In genomic region chr14:62795719-62796118, GRCm38 (mm10) we compare ENCODE assay signal across 26 mouse cellular contexts. TPM values are rescaled to one million over a fixed set of nuclear protein-coding genes. Genes with fewer than 3 reads are reported as not detected.
DNase-seq lines count a peak whose midpoint lies in the region; ATAC-seq and TF ChIP-seq lines count a peak whose summit lies in the region.
"Had no signal": no experiment of that assay in that cellular context is flagged by ENCODE, and none has a peak within 500 bp of the region (broad histone marks: within the 10 kb centered on the region; RNA-seq: fewer than 3 reads in every experiment).

No protein-coding gene starts in this region.

- 0 out of 2 replicates have a peak, but pooled peaks cover 3% of the 10 kb centered on the region for H3K4me1 ChIP-seq in midbrain, embryonic 11.5 days (ENCODE audit: control insufficient read depth, insufficient read depth, low read length)
- H3K4me1 ChIP-seq in midbrain, embryonic 10.5 days, result peaks cover 16% of the 10 kb centered on the region
- peaks cover 58% of the 10 kb centered on the region for H3K4me1 ChIP-seq in G1E (ENCODE audit: insufficient read depth, low read depth, low read length)

- peak; percentile 21 for DNase-seq in midbrain, embryonic 11.5 days (ENCODE audit: low spot score, missing footprints)
- DNase-seq in midbrain, embryonic 10.5 days (ENCODE audit: low spot score), result no peak
- no peak for DNase-seq in G1E (ENCODE audit: low spot score)
- DNase-seq in yolk sac, embryonic 10.5 days (ENCODE audit: low spot score), result peak; percentile 30
- DNase-seq in adrenal gland, postnatal 25 days, result no peak
- no peak for DNase-seq in retina, embryonic 14.5 days (ENCODE audit: low spot score)
- DNase-seq: adrenal gland, adult 2 months; adrenal gland, postnatal 14 days; cerebellum, adult 11-12 months; cerebellum, adult 8-10 months; cerebellum, postnatal 10 days; cerebellum, postnatal 36 days; embryo, embryonic 11 days; gastrocnemius, postnatal 10 days; gastrocnemius, postnatal 36 days had no signal

- H3K4me3 ChIP-seq in midbrain, embryonic 11.5 days (ENCODE audit: low read depth, low read length), result no peak overlapping the region
- no peak overlapping the region for H3K4me3 ChIP-seq in midbrain, embryonic 10.5 days
- H3K4me3 ChIP-seq in G1E (ENCODE audit: low read depth, low read length), result peak overlapping the region; percentile 43; the same call in 1 of the 2 replicates
- H3K4me3 ChIP-seq: embryonic facial prominence, embryonic 10.5 days; embryonic facial prominence, embryonic 13.5 days; erythroblast, embryonic 14.5 days; forebrain, embryonic 12.5 days; forebrain, embryonic 15.5 days; hindbrain, embryonic 10.5 days; hindbrain, embryonic 13.5 days had no signal

- no peaks in the 10 kb centered on the region for H3K36me3 ChIP-seq in midbrain, embryonic 11.5 days (ENCODE audit: control insufficient read depth, insufficient read depth, low read length)
- no peaks in the 10 kb centered on the region for H3K36me3 ChIP-seq in midbrain, embryonic 10.5 days
- H3K36me3 ChIP-seq in G1E (replicated peaks), result no peaks in the 10 kb centered on the region
- H3K36me3 ChIP-seq: embryonic facial prominence, embryonic 10.5 days; embryonic facial prominence, embryonic 13.5 days; forebrain, embryonic 12.5 days; forebrain, embryonic 15.5 days; hindbrain, embryonic 10.5 days; hindbrain, embryonic 13.5 days had no signal

- no peaks in the 10 kb centered on the region for H3K27me3 ChIP-seq in midbrain, embryonic 11.5 days (ENCODE audit: control insufficient read depth, insufficient read depth, low read length)
- no peaks in the 10 kb centered on the region for H3K27me3 ChIP-seq in midbrain, embryonic 10.5 days (ENCODE audit: low read depth, poor library complexity, severe bottlenecking)
- no peaks in the 10 kb centered on the region for H3K27me3 ChIP-seq in G1E (ENCODE audit: insufficient read depth, low read length)
- H3K27me3 ChIP-seq: embryonic facial prominence, embryonic 13.5 days; forebrain, embryonic 12.5 days; forebrain, embryonic 15.5 days; hindbrain, embryonic 13.5 days; Patski had no signal

- 80% methylated on average over 7 of the region's 7 CpGs for WGBS in midbrain, embryonic 11.5 days
- WGBS in midbrain, embryonic 10.5 days, result 85% methylated on average over 7 of the region's 7 CpGs

- no peak for ATAC-seq in midbrain, embryonic 11.5 days (ENCODE audit: low FRiP score)
- peak; percentile 81 for ATAC-seq in G1E (ENCODE audit: extremely low read depth, insufficient number of reproducible peaks, low FRiP score, poor library complexity, severe bottlenecking)
- ATAC-seq: forebrain, embryonic 15.5 days; hindbrain, embryonic 16.5 days; intestine, embryonic 16.5 days; Patski had no signal

- H3K4me2 ChIP-seq in midbrain, embryonic 11.5 days, result no peak overlapping the region
- H3K4me2 ChIP-seq: embryonic facial prominence, embryonic 13.5 days; forebrain, embryonic 12.5 days; forebrain, embryonic 15.5 days; heart, embryonic 11.5 days; hindbrain, embryonic 13.5 days had no signal

- no peak for TF ChIP-seq CTCF in G1E (IDR thresholded peaks at IDR 0.05; ENCODE audit: low read depth, low read length)

- H3K27ac ChIP-seq in midbrain, embryonic 11.5 days (ENCODE audit: low read depth, low read length), result no peak overlapping the region
- no peak overlapping the region for H3K27ac ChIP-seq in midbrain, embryonic 10.5 days (replicated peaks)
- H3K27ac ChIP-seq: embryonic facial prominence, embryonic 10.5 days; embryonic facial prominence, embryonic 13.5 days; forebrain, embryonic 12.5 days; forebrain, embryonic 15.5 days; hindbrain, embryonic 10.5 days; hindbrain, embryonic 13.5 days had no signal

- no peaks in the 10 kb centered on the region for H3K9me3 ChIP-seq in midbrain, embryonic 11.5 days (ENCODE audit: control insufficient read depth, low read length)
- H3K9me3 ChIP-seq in midbrain, embryonic 10.5 days (replicated peaks), result no peaks in the 10 kb centered on the region
- no peaks in the 10 kb centered on the region for H3K9me3 ChIP-seq in G1E (replicated peaks)
- H3K9me3 ChIP-seq: embryonic facial prominence, embryonic 10.5 days; embryonic facial prominence, embryonic 13.5 days; forebrain, embryonic 12.5 days; forebrain, embryonic 15.5 days; hindbrain, embryonic 10.5 days; hindbrain, embryonic 13.5 days had no signal

- no peak overlapping the region for H3K9ac ChIP-seq in midbrain, embryonic 11.5 days (ENCODE audit: low read length)
- H3K9ac ChIP-seq: embryonic facial prominence, embryonic 13.5 days; forebrain, embryonic 12.5 days; forebrain, embryonic 15.5 days; hindbrain, embryonic 13.5 days had no signal

RNA-seq across cellular contexts. Expression of gene Ints6, which starts 34.8 kb away (rescaled TPM):
- polyA plus RNA-seq in midbrain, embryonic 11.5 days (2014; fragmentation: Nextera tagmentation; extraction: Ambion mirVana), result 26.9 and 31.4 TPM in 2 replicates
- 17.5 and 22.6 TPM in 2 replicates for polyA plus RNA-seq in midbrain, embryonic 10.5 days (2016; fragmentation: Nextera tagmentation; extraction: Ambion mirVana)
- total RNA-seq in G1E (2014; fragmentation: Nextera tagmentation), result 144 and 145 TPM in 2 replicates
- 109 and 191 TPM in 2 replicates for total RNA-seq in G1E (2017)
- 15.9 and 19.6 TPM in 2 replicates for polyA plus RNA-seq in G1E (2012)
- total RNA-seq in adrenal gland, postnatal 25 days (2021), result 59.8 and 80.8 TPM in 2 replicates

RNA-seq across cellular contexts. Expression of gene Wdfy2, which starts 41.8 kb away (rescaled TPM):
- polyA plus RNA-seq in midbrain, embryonic 11.5 days (2014; fragmentation: Nextera tagmentation; extraction: Ambion mirVana), result 14.9 and 15.9 TPM in 2 replicates
- 14.8 and 15.5 TPM in 2 replicates for polyA plus RNA-seq in midbrain, embryonic 10.5 days (2016; fragmentation: Nextera tagmentation; extraction: Ambion mirVana)
- total RNA-seq in G1E (2014; fragmentation: Nextera tagmentation), result 12.7 and 14.6 TPM in 2 replicates
- total RNA-seq in G1E (2017), result 9.8 and 10.3 TPM in 2 replicates
- 2.3 and 2.5 TPM in 2 replicates for polyA plus RNA-seq in G1E (2012)
- 43.2 and 46.3 TPM in 2 replicates for total RNA-seq in adrenal gland, postnatal 25 days (2021)

Comparison
In these comparisons a context has a peak if more than half of its experiments do, and no peak if none do; other contexts are left out.
1. DNase-seq: peak in midbrain, embryonic 11.5 days (single experiment) and yolk sac, embryonic 10.5 days (single experiment); none in midbrain, embryonic 10.5 days (single experiment), G1E (single experiment), adrenal gland, postnatal 25 days (single experiment) and retina, embryonic 14.5 days (single experiment).